Mouse (Mus musculus): ENCODE measurements around the gene Wdr59. TPM values are rescaled to one million over a fixed set of nuclear protein-coding genes. Genes with fewer than 3 reads are reported as not detected.

The Wdr59 gene
- polyA plus RNA-seq (2012; rRNA removed) = 6.7 and 8.9 TPM in 2 replicates

- WGBS = under 1% methylated on average over 34 of the region's 34 CpGs
- TF ChIP-seq POLR2A (IDR thresholded peaks at IDR 0.05; ENCODE audit: borderline replicate concordance, extremely low read depth, low read depth, low read length) (peak; percentile 36; the same call in 1 of the 2 replicates), CTCF (IDR thresholded peaks at IDR 0.05; ENCODE audit: insufficient read depth, low read length) (no peak)
- peak within 1 kb of the TSS; percentile 96 for H3K4me3 ChIP-seq (replicated peaks; ENCODE audit: extremely low read depth, low read depth, low read length)
Observed at GRCm38 (mm10) chr8:111521713-111522429, at the start of gene Wdr59. TSS of gene Wdr59 (minus strand) at chr8:111522092.

GRCm38 (mm10) chr8:111571661-111572060 lies 49.8 kb upstream of the Wdr59 start:
- Histone ChIP-seq H3K4me3 (replicated peaks; ENCODE audit: extremely low read depth, low read depth, low read length) (no peak overlapping the region), H3K4me1 (ENCODE audit: control insufficient read depth, insufficient read depth, low read length) (peaks cover 9% of the 10 kb centered on the region)
- DNase-seq = no peak
- TF ChIP-seq POLR2A (IDR thresholded peaks at IDR 0.05; ENCODE audit: borderline replicate concordance, extremely low read depth, low read depth, low read length) = no peak
- TF ChIP-seq CTCF (IDR thresholded peaks at IDR 0.05; ENCODE audit: insufficient read depth, low read length) = no peak
- 75% methylated on average over 10 of the region's 10 CpGs for WGBS

More at GRCm38 (mm10) chr8:111521713-111522429, at the start of gene Wdr59:
- peak; percentile 94 for DNase-seq
- H3K4me1 ChIP-seq (ENCODE audit: control insufficient read depth, insufficient read depth, low read length) = 0 out of 2 replicates have a peak, but pooled peaks cover 2% of the 10 kb centered on the region

GRCm38 (mm10) chr8:111570432-111570831 lies 48.5 kb upstream of the Wdr59 start:
- TF ChIP-seq CTCF (IDR thresholded peaks at IDR 0.05; ENCODE audit: insufficient read depth, low read length) = no peak
- no peak for DNase-seq
- Histone ChIP-seq H3K4me1 (ENCODE audit: control insufficient read depth, insufficient read depth, low read length) (peaks cover 18% of the 10 kb centered on the region), H3K4me3 (replicated peaks; ENCODE audit: extremely low read depth, low read depth, low read length) (no peak overlapping the region)
- WGBS = 53% methylated on average over 2 of the region's 2 CpGs

GRCm38 (mm10) chr8:111569926-111570325 lies 48.0 kb upstream of the Wdr59 start:
- TF ChIP-seq POLR2A (IDR thresholded peaks at IDR 0.05; ENCODE audit: borderline replicate concordance, extremely low read depth, low read depth, low read length) (no peak), CTCF (IDR thresholded peaks at IDR 0.05; ENCODE audit: insufficient read depth, low read length) (no peak)
- WGBS = 76% methylated on average over 4 of the region's 4 CpGs
- Histone ChIP-seq H3K4me3 (replicated peaks; ENCODE audit: extremely low read depth, low read depth, low read length) (no peak overlapping the region), H3K4me1 (ENCODE audit: control insufficient read depth, insufficient read depth, low read length) (peaks cover 20% of the 10 kb centered on the region)
- no peak for DNase-seq

GRCm38 (mm10) chr8:111568029-111568428 lies 46.1 kb upstream of the Wdr59 start:
- Histone ChIP-seq H3K4me1 (ENCODE audit: control insufficient read depth, insufficient read depth, low read length) (peaks cover 17% of the 10 kb centered on the region), H3K4me3 (replicated peaks; ENCODE audit: extremely low read depth, low read depth, low read length) (no peak overlapping the region)
- DNase-seq = no peak
- TF ChIP-seq CTCF (IDR thresholded peaks at IDR 0.05; ENCODE audit: insufficient read depth, low read length) (no peak), POLR2A (IDR thresholded peaks at IDR 0.05; ENCODE audit: borderline replicate concordance, extremely low read depth, low read depth, low read length) (no peak)
- 67% methylated on average over 3 of the region's 3 CpGs for WGBS

GRCm38 (mm10) chr8:111567571-111567970 lies 45.7 kb upstream of the Wdr59 start:
- no peak for TF ChIP-seq CTCF (IDR thresholded peaks at IDR 0.05; ENCODE audit: insufficient read depth, low read length)
- TF ChIP-seq POLR2A (IDR thresholded peaks at IDR 0.05; ENCODE audit: borderline replicate concordance, extremely low read depth, low read depth, low read length) = no peak
- Histone ChIP-seq H3K4me3 (replicated peaks; ENCODE audit: extremely low read depth, low read depth, low read length) (no peak overlapping the region), H3K4me1 (ENCODE audit: control insufficient read depth, insufficient read depth, low read length) (peaks cover 15% of the 10 kb centered on the region)
- DNase-seq = no peak
- 41% methylated on average over 3 of the region's 3 CpGs for WGBS

- DNase-seq = no peak
- H3K4me1 ChIP-seq (ENCODE audit: control insufficient read depth, insufficient read depth, low read length) = peaks cover 14% of the 10 kb centered on the region
- 51% methylated on average over 9 of the region's 9 CpGs for WGBS
- TF ChIP-seq CTCF (IDR thresholded peaks at IDR 0.05; ENCODE audit: insufficient read depth, low read length) (no peak), POLR2A (IDR thresholded peaks at IDR 0.05; ENCODE audit: borderline replicate concordance, extremely low read depth, low read depth, low read length) (no peak)
- no peak overlapping the region for H3K4me3 ChIP-seq (replicated peaks; ENCODE audit: extremely low read depth, low read depth, low read length)
Observed at GRCm38 (mm10) chr8:111566326-111566725, 44.4 kb upstream of the Wdr59 start.

- WGBS = 33% methylated on average over 5 of the region's 5 CpGs
- peaks cover 14% of the 10 kb centered on the region for H3K4me1 ChIP-seq (ENCODE audit: control insufficient read depth, insufficient read depth, low read length)
Observed at GRCm38 (mm10) chr8:111565784-111566191, 43.9 kb upstream of the Wdr59 start.

GRCm38 (mm10) chr8:111564093-111564492 lies 42.2 kb upstream of the Wdr59 start:
- Histone ChIP-seq H3K4me3 (replicated peaks; ENCODE audit: extremely low read depth, low read depth, low read length) (no peak overlapping the region), H3K4me1 (ENCODE audit: control insufficient read depth, insufficient read depth, low read length) (peaks cover 11% of the 10 kb centered on the region)
- no peak for TF ChIP-seq POLR2A (IDR thresholded peaks at IDR 0.05; ENCODE audit: borderline replicate concordance, extremely low read depth, low read depth, low read length)
- no peak for TF ChIP-seq CTCF (IDR thresholded peaks at IDR 0.05; ENCODE audit: insufficient read depth, low read length)
- WGBS = 59% methylated on average over 2 of the region's 2 CpGs
- DNase-seq = no peak

More at GRCm38 (mm10) chr8:111565784-111566191, 43.9 kb upstream of the Wdr59 start:
- DNase-seq = no peak
- no peak for TF ChIP-seq POLR2A (IDR thresholded peaks at IDR 0.05; ENCODE audit: borderline replicate concordance, extremely low read depth, low read depth, low read length)
- TF ChIP-seq CTCF (IDR thresholded peaks at IDR 0.05; ENCODE audit: insufficient read depth, low read length) = no peak
- no peak overlapping the region for H3K4me3 ChIP-seq (replicated peaks; ENCODE audit: extremely low read depth, low read depth, low read length)

- TF ChIP-seq POLR2A (IDR thresholded peaks at IDR 0.05; ENCODE audit: borderline replicate concordance, extremely low read depth, low read depth, low read length) (no peak), CTCF (IDR thresholded peaks at IDR 0.05; ENCODE audit: insufficient read depth, low read length) (no peak)
- Histone ChIP-seq H3K4me3 (replicated peaks; ENCODE audit: extremely low read depth, low read depth, low read length) (no peak overlapping the region), H3K4me1 (ENCODE audit: control insufficient read depth, insufficient read depth, low read length) (peaks cover 11% of the 10 kb centered on the region)
- WGBS = 82% methylated on average over 4 of the region's 4 CpGs
- DNase-seq = no peak
Observed at GRCm38 (mm10) chr8:111563687-111564086, 41.8 kb upstream of the Wdr59 start.
